Mouse (Mus musculus) neural tube, embryonic 15.5 days (tissue): ENCODE measurements around the gene Smarcd3. TPM values are rescaled to one million over a fixed set of nuclear protein-coding genes. Genes with fewer than 3 reads are reported as not detected.

Experiments
- ATAC-seq: fragments of 200-750 bp; cut with Nextera tagmentation; 2 replicates; pipeline ENCODE4 v1.8.0; 2017; ENCODE audit warnings: mild to moderate bottlenecking, moderate TSS enrichment, moderate library complexity; ENCODE audit not compliant: low FRiP score
- H3K27ac ChIP-seq: fragments of 300-500 bp; sonication (generic); replicated peaks from 2 replicates; pipeline ENCODE4 v1.5.1; 2015; ENCODE audit warnings: mild to moderate bottlenecking, inconsistent platforms
- H3K27me3 ChIP-seq: fragments of 300-500 bp; sonication (generic); replicated peaks from 2 replicates; pipeline ENCODE4 v1.6.1; 2015; ENCODE audit warnings: inconsistent platforms
- H3K36me3 ChIP-seq: fragments of 300-500 bp; sonication (generic); 2 replicates; pipeline ENCODE4 v1.6.1; 2015; ENCODE audit warnings: inconsistent platforms
- H3K4me1 ChIP-seq: fragments of 300-500 bp; sonication (generic); 2 replicates; pipeline ENCODE4 v1.6.1; 2015; ENCODE audit warnings: inconsistent platforms
- H3K4me2 ChIP-seq: fragments of 300-500 bp; sonication (generic); 2 replicates; pipeline ENCODE4 v1.6.1; 2015; ENCODE audit warnings: inconsistent platforms, mild to moderate bottlenecking, moderate library complexity
- H3K4me3 ChIP-seq: fragments of 300-500 bp; sonication (generic); replicated peaks from 2 replicates; pipeline ENCODE4 v1.5.1; 2015; ENCODE audit warnings: mild to moderate bottlenecking, inconsistent platforms
- H3K9ac ChIP-seq: fragments of 300-500 bp; sonication (generic); replicated peaks from 2 replicates; pipeline ENCODE4 v1.6.1; 2015; ENCODE audit warnings: mild to moderate bottlenecking, inconsistent platforms
- H3K9me3 ChIP-seq: fragments of 300-500 bp; sonication (generic); replicated peaks from 2 replicates; pipeline ENCODE4 v1.6.1; 2016; ENCODE audit warnings: inconsistent platforms
- WGBS: fragments of 180-500 bp; shearing (Covaris S2); methylation state at CpG from one replicate; pipeline ENCODE4 v1.1.7; 2015; ENCODE audit warnings: mixed read lengths; 5-methylcytosine and 5-hydroxymethylcytosine counted together
- polyA plus RNA-seq: library from polyadenylated mRNA; unstranded; fragments of >200 nt; fragmentation: Nextera tagmentation; extraction: Ambion mirVana; gene quantifications from 2 replicates; pipeline ENCODE4 v1.2.1, GENCODE M21; 2015

The Smarcd3 gene
- 111 and 135 TPM in 2 replicates for polyA plus RNA-seq

- Histone ChIP-seq H3K27me3 (no peaks in the 10 kb centered on the region), H3K4me3 (peak within 1 kb of the TSS; percentile 60), H3K36me3 (no peaks in the 10 kb centered on the region), H3K9me3 (no peaks in the 10 kb centered on the region), H3K9ac (peak within 1 kb of the TSS; percentile 84), H3K27ac (peak within 1 kb of the TSS; percentile 80), H3K4me2 (peak within 1 kb of the TSS; percentile 67), H3K4me1 (peaks cover 47% of the 10 kb centered on the region)
- 3% methylated on average over 32 of the region's 37 CpGs for WGBS
- ATAC-seq = peak; percentile 90
Measured at GRCm38 (mm10) chr5:24623986-24624821, at the start of gene Smarcd3. Gene Smarcd3 (minus strand): TSS chr5:24624411.

GRCm38 (mm10) chr5:24661457-24661856 is 37.2 kb upstream of the Smarcd3 start:
- no peaks in the 10 kb centered on the region for H3K9me3 ChIP-seq
- H3K4me3 ChIP-seq = no peak overlapping the region
- H3K27ac ChIP-seq = no peak overlapping the region
- H3K27me3 ChIP-seq = no peaks in the 10 kb centered on the region
- no peak for ATAC-seq
- 86% methylated on average over 6 of the region's 6 CpGs for WGBS
- H3K36me3 ChIP-seq = no peaks in the 10 kb centered on the region
- no peak overlapping the region for H3K4me2 ChIP-seq
- H3K4me1 ChIP-seq = no peaks in the 10 kb centered on the region
- H3K9ac ChIP-seq = no peak overlapping the region

GRCm38 (mm10) chr5:24659708-24660423 is 35.7 kb upstream of the Smarcd3 start:
- H3K9me3 ChIP-seq = no peaks in the 10 kb centered on the region
- no peaks in the 10 kb centered on the region for H3K27me3 ChIP-seq
- WGBS = 82% methylated on average over 4 of the region's 4 CpGs
- H3K27ac ChIP-seq = no peak overlapping the region
- no peaks in the 10 kb centered on the region for H3K4me1 ChIP-seq
- H3K9ac ChIP-seq = no peak overlapping the region
- no peak for ATAC-seq
- no peak overlapping the region for H3K4me2 ChIP-seq
- no peaks in the 10 kb centered on the region for H3K36me3 ChIP-seq
- no peak overlapping the region for H3K4me3 ChIP-seq

- H3K27ac ChIP-seq = no peak overlapping the region
Measured at GRCm38 (mm10) chr5:24657113-24657512, 32.9 kb upstream of the Smarcd3 start.

GRCm38 (mm10) chr5:24654491-24654890 is 30.3 kb upstream of the Smarcd3 start:
- peaks cover 6% of the 10 kb centered on the region; the same call in 1 of the 2 replicates for H3K27me3 ChIP-seq
- H3K27ac ChIP-seq = no peak overlapping the region
- no peak for ATAC-seq
- H3K4me1 ChIP-seq = peaks cover 3% of the 10 kb centered on the region
- no peaks in the 10 kb centered on the region for H3K9me3 ChIP-seq
- no peak overlapping the region for H3K4me3 ChIP-seq
- H3K9ac ChIP-seq = no peak overlapping the region
- H3K4me2 ChIP-seq = no peak overlapping the region
- H3K36me3 ChIP-seq = no peaks in the 10 kb centered on the region
- 88% methylated on average over 6 of the region's 6 CpGs for WGBS

More at GRCm38 (mm10) chr5:24657113-24657512, 32.9 kb upstream of the Smarcd3 start:
- no peak for ATAC-seq
- no peak overlapping the region for H3K4me2 ChIP-seq
- peaks cover 6% of the 10 kb centered on the region; the same call in 1 of the 2 replicates for H3K27me3 ChIP-seq
- H3K4me1 ChIP-seq = peaks cover 3% of the 10 kb centered on the region
- H3K4me3 ChIP-seq = no peak overlapping the region
- H3K9ac ChIP-seq = no peak overlapping the region
- WGBS = 21% methylated on average over 2 of the region's 2 CpGs
- H3K36me3 ChIP-seq = no peaks in the 10 kb centered on the region
- H3K9me3 ChIP-seq = no peaks in the 10 kb centered on the region

- ATAC-seq = no peak
- 94% methylated on average over 5 of the region's 5 CpGs for WGBS
Measured at GRCm38 (mm10) chr5:24652780-24653179, 28.6 kb upstream of the Smarcd3 start.

GRCm38 (mm10) chr5:24651768-24652752 is 27.8 kb upstream of the Smarcd3 start:
- H3K4me3 ChIP-seq = no peak overlapping the region
- H3K9me3 ChIP-seq = no peaks in the 10 kb centered on the region
- H3K27me3 ChIP-seq = peaks cover 6% of the 10 kb centered on the region; the same call in 1 of the 2 replicates
- ATAC-seq = peak; percentile 82
- H3K4me2 ChIP-seq = no peak overlapping the region
- H3K27ac ChIP-seq = no peak overlapping the region
- no peaks in the 10 kb centered on the region for H3K36me3 ChIP-seq
- WGBS = 25% methylated on average over 25 of the region's 25 CpGs
- H3K9ac ChIP-seq = no peak overlapping the region; the same call in 1 of the 2 replicates
- peaks cover 3% of the 10 kb centered on the region for H3K4me1 ChIP-seq

More at GRCm38 (mm10) chr5:24652780-24653179, 28.6 kb upstream of the Smarcd3 start:
- Histone ChIP-seq H3K4me2 (no peak overlapping the region), H3K9ac (no peak overlapping the region), H3K4me3 (no peak overlapping the region), H3K27me3 (peaks cover 6% of the 10 kb centered on the region; the same call in 1 of the 2 replicates), H3K27ac (no peak overlapping the region), H3K36me3 (no peaks in the 10 kb centered on the region), H3K4me1 (peaks cover 3% of the 10 kb centered on the region), H3K9me3 (no peaks in the 10 kb centered on the region)

GRCm38 (mm10) chr5:24651356-24651755 is 27.1 kb upstream of the Smarcd3 start:
- no peaks in the 10 kb centered on the region for H3K9me3 ChIP-seq
- H3K4me1 ChIP-seq = peaks cover 3% of the 10 kb centered on the region
- no peak overlapping the region for H3K4me2 ChIP-seq
- no peak for ATAC-seq
- 90% methylated on average over 6 of the region's 6 CpGs for WGBS
- H3K9ac ChIP-seq = no peak overlapping the region; the same call in 1 of the 2 replicates
- no peak overlapping the region for H3K4me3 ChIP-seq
- H3K27ac ChIP-seq = no peak overlapping the region
- peaks cover 6% of the 10 kb centered on the region; the same call in 1 of the 2 replicates for H3K27me3 ChIP-seq
- H3K36me3 ChIP-seq = no peaks in the 10 kb centered on the region

GRCm38 (mm10) chr5:24649701-24650100 is 25.5 kb upstream of the Smarcd3 start:
- H3K36me3 ChIP-seq = no peaks in the 10 kb centered on the region
- no peak overlapping the region for H3K9ac ChIP-seq
- H3K4me1 ChIP-seq = peaks cover 3% of the 10 kb centered on the region
- ATAC-seq = no peak
- 82% methylated on average over 7 of the region's 7 CpGs for WGBS
- H3K27ac ChIP-seq = no peak overlapping the region
- H3K4me2 ChIP-seq = no peak overlapping the region
- peaks cover 6% of the 10 kb centered on the region; the same call in 1 of the 2 replicates for H3K27me3 ChIP-seq
- no peaks in the 10 kb centered on the region for H3K9me3 ChIP-seq
- H3K4me3 ChIP-seq = no peak overlapping the region

- Histone ChIP-seq H3K9me3 (no peaks in the 10 kb centered on the region), H3K9ac (no peak overlapping the region), H3K4me1 (peaks cover 3% of the 10 kb centered on the region), H3K36me3 (no peaks in the 10 kb centered on the region), H3K4me2 (no peak overlapping the region), H3K27ac (no peak overlapping the region), H3K4me3 (no peak overlapping the region), H3K27me3 (peaks cover 6% of the 10 kb centered on the region; the same call in 1 of the 2 replicates)
- ATAC-seq = no peak
- WGBS = 65% methylated on average over 4 of the region's 4 CpGs
Measured at GRCm38 (mm10) chr5:24649231-24649630, 25.0 kb upstream of the Smarcd3 start.

GRCm38 (mm10) chr5:24645454-24645853 is 21.2 kb upstream of the Smarcd3 start:
- Histone ChIP-seq H3K4me1 (no peaks in the 10 kb centered on the region), H3K27me3 (no peaks in the 10 kb centered on the region), H3K4me2 (no peak overlapping the region), H3K9me3 (no peaks in the 10 kb centered on the region), H3K9ac (no peak overlapping the region), H3K36me3 (no peaks in the 10 kb centered on the region), H3K4me3 (no peak overlapping the region), H3K27ac (no peak overlapping the region)
- 94% methylated on average over 1 of the region's 1 CpGs for WGBS
- no peak for ATAC-seq
